Mouse (Mus musculus) thymus, postnatal 0 days (tissue): ENCODE data around the gene Enox1. TPM values are rescaled to one million over a fixed set of nuclear protein-coding genes. Genes with fewer than 3 reads are reported as not detected.
A peak's percentile ranks its signal among the peaks of the same experiment; 100 is the strongest.

Experiments
- DNase-seq: peaks from one replicate; pipeline ENCODE4 v3.0.0-alpha.2; 2015; ENCODE audit warnings: low spot score
- polyA plus RNA-seq: library from polyadenylated mRNA; unstranded; fragments of >200 nt; fragmentation: Nextera tagmentation; extraction: Ambion mirVana; gene quantifications from 2 replicates; pipeline ENCODE4 v1.2.1, GENCODE M21; 2015

Enox1 gene
- polyA plus RNA-seq, 1 experiment from 2014 or later: 0.55 TPM

DNA sequence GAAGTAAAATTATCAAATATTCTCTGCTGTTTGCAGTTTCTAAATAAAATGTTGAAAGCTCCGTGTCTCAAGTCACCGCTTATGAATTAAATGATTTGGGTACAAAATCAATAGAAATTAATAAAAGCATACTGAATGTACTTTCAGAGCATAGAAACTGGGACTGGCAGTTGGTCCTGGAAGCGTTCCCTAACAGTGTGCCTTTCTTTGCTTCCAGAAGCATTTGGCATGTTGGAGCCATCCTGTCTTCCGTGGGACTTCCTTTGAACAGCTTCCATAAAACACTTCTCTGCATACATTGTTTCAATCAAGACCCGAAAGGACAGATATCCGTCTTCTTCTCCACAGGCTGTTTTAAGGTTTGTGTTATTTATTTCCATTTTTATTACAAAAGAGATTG is 285.0 kb downstream of the Enox1 start:
- no peak for DNase-seq

DNA sequence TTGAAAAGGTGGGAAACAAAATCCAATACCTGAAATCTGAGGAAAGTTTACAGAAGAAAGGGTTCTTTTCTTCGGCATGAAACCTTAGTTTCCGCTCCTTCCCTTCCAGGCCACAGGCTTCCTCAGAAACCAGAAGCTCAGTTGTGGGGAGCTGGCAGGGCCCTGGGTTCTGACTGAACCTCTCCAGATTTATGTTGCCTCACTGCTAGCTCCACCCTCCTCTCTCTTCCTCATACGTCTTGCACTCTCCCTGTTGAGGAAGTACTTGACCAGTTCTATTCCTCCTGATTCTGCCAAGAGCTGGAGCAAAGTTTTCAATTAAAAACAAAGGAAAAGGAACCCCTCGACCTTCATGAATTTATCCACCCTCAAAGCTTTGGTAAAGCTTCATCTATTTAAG is 291.4 kb downstream of the Enox1 start:
- DNase-seq: no peak

GRCm38 (mm10) chr14:77451916-77452315 is 295.4 kb downstream of the Enox1 start:
- DNase-seq: no peak

DNA sequence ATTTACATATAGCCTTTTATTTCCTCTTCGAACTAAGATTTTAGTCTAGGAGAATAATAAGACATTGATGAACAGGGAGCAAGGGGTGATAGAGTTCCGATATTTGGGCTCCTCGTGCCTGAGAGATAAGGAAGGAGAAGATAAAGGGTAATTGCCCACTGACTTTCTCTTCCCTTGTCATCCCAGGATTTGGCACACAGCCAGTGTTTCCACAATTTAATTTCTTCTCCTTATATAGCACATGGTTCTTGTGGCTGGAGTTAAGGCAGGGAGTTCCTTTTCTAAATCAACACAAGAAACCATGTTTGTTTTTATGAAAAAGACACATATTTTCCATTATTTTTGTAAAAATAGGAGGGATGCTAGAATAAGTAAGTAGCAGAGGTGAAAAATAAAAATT is 299.5 kb downstream of the Enox1 start:
- DNase-seq: no peak

- DNase-seq: no peak
Observed at GRCm38 (mm10) chr14:77456876-77457275, 300.3 kb downstream of the Enox1 start.

DNA sequence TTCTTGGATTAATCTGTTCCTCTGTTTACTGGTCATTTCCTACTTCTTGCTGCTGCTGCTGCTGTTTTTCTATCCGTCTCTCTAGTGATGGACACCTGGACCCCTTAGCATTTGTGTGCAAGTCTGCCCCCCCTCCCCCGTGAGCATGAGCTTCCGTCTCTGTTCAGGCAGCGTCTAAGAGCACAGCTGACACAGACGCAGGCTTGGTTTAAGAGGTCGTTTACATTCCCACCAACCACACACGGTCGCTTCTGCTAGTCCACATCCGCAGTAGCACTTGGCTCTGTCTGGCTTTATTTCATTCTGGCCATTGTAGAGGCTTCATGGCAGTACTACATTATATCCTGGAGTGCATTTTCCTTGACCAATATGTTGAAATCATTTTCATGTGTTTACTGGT is 301.7 kb downstream of the Enox1 start:
- peak; percentile 13 for DNase-seq

DNA sequence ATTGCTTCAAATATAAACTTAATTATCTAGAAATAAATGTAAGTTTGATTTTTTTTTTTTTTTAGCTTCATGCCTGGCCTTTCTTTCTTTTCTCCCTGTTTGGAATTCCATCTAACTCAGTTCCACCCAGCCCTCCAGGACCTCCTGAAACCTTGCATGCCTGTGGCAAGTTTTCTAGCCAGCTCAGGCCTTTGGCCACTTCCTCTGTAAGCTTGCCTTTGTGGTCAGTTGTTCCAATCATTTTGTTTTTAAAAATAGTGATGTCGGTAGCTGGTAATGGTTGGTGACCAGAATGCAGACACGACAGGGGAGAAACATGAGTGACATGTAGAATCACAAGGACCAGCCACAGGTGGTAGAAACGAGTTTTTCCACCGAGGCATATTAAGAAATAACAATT is 307.4 kb downstream of the Enox1 start:
- no peak for DNase-seq

- DNase-seq: peak; percentile 31
Observed at GRCm38 (mm10) chr14:77464782-77465181, 308.2 kb downstream of the Enox1 start.

DNA sequence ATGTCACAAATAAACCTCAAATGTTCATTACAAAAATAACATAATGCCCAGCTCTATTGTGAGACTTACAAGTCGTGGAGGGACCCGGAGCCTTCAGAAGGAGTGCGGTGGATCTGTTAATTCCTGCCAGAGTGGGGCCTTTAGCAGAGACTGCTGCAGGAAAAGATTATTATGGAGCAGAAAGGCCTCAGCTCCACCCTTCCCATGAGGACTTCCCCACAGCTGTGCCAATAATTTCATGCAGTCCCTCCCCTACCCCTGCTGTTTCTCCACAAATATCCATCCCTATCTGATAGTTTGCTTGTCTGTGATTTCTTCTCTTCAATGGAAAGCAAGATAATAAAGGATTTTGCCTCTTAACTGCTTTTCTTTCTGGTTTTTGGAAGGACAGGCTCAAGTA is 314.0 kb downstream of the Enox1 start:
- no peak for DNase-seq

DNA sequence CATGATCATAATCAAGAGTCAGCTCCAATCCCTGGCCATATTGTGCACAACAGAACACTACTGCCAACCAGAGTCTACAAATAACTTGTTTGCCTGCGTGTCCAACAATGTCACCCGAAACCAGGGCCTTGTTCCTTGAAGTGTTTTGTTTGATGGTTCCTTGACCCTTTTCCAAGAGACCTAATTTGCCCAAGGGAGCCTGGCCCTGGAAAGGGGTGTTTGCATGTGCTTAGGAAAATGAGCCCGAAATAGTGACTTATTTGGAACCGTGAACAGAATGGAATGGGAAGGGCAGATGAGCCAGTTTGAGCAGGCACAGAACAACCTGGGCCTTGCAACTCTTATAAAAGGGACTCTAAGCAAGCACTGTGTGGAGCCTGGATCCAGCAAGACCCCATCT is 316.9 kb downstream of the Enox1 start:
- no peak for DNase-seq

GRCm38 (mm10) chr14:77474026-77474425 is 317.5 kb downstream of the Enox1 start:
- DNase-seq: no peak

DNA sequence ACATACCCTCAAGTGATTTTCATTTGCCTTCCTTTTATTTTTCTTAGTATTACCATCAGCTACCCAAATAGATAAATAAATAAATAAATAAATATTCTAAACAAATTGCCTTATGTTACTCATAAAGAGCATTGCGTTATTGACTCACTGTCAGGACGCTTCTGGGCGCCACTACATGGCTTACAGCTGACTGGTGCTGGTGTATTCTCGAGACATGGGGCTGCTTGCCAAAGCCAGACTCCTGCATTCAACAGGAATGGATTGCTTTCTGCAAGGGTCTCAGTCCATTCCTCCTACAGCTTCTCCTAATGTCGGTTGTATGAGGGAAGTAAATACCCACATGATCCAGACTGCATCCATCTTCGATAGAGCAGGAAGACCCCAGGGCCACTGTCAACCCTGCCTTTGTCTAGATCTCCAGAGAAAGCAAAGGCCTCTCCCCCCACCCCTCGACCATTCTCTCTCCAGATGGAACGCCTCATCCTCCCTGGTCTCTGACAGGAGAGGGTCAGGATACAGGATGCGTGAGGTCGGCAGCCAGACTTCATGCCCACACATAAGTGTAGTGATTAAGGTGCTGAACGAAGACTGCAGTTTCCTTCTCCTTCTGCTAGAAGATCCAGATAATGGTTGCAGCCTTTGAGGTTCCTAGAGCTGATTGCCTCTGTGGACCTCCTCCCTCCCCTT is 318.7 kb downstream of the Enox1 start:
- no peak for DNase-seq

DNA sequence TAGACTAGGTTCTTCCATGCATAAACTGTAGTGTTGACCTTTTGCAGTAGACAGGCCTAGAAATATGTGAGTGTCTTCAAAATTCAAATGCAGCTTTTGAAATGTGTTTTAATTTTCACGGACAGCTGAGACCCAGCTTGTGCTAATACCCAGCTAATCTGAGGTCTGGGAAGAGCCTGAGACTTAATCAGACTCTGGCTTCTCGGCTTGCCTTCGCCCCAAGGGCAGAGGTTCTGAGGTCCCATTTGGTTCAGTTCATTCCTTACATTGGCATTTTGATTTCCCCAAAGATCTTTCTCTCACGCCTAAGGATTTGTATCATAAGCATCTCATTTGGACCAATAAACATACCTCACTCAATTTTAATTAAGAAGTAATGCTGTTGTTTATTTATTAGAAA is 321.1 kb downstream of the Enox1 start:
- no peak for DNase-seq

- DNase-seq: no peak
Observed at GRCm38 (mm10) chr14:77478210-77478609, 321.6 kb downstream of the Enox1 start.

- DNase-seq: no peak
Observed at GRCm38 (mm10) chr14:77478692-77479091, 322.1 kb downstream of the Enox1 start.

DNA sequence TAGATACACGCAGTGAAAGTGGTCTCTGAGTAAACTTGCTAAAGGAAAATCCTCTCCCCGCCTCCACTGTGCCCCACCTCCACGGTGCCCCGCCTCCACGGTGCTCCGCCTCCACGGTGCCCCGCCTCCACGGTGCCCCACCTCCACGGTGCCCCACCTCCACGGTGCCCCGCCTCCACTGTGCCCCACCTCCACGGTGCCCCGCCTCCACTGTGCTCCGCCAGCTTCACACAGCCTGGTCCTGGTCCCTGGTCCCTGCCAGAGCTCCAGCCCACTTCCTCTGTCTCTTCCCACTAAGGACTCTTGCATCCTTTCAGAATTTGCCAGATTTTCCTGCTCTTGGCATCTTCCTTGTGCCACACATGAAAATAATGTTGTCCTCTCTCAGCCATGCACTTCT is 326.5 kb downstream of the Enox1 start:
- DNase-seq: peak; percentile 7

GRCm38 (mm10) chr14:77484951-77485447 is 328.4 kb downstream of the Enox1 start:
- no peak for DNase-seq

DNA sequence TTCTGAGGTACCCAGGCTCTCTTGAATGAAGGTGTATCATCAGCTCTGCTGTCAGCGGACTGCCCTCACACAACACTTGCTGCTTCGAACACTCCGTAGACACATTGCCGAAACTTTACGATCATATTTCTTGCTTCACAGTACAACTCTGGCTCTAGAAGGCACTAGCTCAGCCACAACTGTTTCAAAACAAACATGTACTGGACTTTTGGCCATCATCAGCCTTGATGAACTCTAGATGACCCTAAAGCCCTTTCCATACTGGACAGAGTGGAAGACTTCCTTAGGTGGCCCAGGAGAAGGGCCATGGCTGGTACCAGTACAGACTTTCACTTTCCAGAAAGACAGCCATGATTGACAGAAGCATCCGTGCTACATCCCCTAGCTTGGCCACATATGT is 334.1 kb downstream of the Enox1 start:
- DNase-seq: no peak

- no peak for DNase-seq
Observed at GRCm38 (mm10) chr14:77491731-77492130, 335.2 kb downstream of the Enox1 start.

DNA sequence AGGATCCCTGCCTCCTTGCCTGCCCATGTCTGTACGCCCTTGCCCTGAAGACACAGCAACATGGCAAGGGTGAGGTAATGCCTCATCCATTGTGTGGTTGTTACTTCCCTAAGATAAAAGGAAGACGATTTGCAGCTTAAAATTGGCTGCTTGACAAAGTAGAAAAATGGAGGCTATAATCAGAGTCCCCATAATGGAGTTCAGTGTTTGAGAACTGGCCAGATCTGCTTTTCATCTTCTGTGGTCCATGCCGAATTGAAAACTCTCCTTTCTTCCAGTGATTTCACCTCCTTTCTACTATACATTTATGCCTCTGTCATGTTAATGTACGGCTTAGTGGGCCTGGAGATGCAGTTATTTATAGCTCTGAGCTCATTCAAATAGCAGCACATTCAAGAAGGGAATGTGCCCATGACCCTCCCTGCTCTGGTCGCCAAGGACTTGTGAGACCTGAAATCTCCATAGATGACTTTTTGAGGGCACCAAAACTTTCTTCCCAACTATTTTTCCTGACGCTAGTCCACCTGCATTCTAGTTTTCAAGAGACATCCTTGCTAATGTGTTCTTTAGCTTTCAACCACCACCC is 343.5 kb downstream of the Enox1 start:
- no peak for DNase-seq

GRCm38 (mm10) chr14:77504458-77505135 is 348.0 kb downstream of the Enox1 start:
- DNase-seq: no peak

DNA sequence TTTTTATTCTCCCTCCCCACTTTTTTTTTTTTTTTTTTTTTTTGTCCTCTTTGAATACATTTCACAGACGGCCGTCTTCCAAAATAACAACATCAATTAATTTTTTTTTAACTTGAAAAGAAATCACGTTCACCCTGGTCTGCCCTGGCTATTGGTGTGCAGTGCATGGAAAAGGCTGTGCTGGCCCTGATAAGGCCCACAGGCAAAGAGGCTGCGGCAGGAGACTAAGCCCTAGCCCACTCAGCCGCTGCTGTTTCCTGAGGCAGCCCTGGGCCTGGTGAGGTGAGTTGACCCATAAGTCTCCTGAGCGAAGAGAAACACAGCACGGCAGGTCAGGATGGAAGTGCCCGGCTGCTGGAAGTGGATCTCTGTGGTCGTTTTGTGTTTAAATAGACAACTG is 349.8 kb downstream of the Enox1 start:
- DNase-seq: no peak

DNA sequence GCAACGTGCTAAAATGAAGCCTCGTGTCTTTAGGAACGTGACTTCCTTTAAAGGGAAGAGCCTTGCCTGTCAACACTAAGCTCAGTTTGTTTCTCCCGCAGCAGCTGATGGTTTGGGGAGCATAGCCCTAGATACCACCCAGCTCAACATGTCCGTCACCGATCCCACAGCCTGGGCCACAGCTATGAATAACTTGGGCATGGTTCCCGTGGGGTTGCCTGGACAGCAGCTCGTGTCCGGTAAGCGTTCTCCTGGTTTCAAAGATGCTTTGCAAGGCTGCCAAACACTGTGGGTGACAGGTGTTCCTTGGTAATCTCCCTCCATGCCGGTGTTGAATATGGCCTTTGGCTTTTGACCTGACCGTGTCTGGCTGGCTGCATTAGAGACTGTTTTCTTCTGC is 351.5 kb downstream of the Enox1 start:
- DNase-seq: no peak
